In the genomic region with DNA sequence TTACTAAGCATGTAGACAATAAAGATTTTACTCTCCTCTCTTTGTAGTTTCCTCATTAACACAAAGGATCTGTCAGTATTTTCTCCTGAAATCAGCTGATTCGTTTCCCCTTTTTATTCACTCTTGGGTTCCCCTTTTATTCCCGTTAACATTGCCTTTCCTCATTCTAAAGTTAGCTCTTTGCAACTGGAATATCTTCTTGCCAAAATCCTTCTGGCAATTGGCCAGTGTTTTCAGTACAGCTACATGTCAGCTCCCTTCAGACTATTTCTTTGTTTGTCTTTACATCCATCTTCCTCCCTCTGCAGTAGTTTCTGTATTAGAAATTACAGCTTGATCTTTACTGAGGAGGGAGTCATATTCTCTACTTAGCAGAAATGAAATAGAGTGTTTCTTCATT, we compare ENCODE assay signal across 12 mouse cellular contexts. TPM values are rescaled to one million over a fixed set of nuclear protein-coding genes. Genes with fewer than 3 reads are reported as not detected.
DNase-seq lines count a peak whose midpoint lies in the region; ATAC-seq and TF ChIP-seq lines count a peak whose summit lies in the region.
"Had no signal": no experiment of that assay in that cellular context is flagged by ENCODE, and none has a peak within 500 bp of the region (broad histone marks: within the 10 kb centered on the region; RNA-seq: fewer than 3 reads in every experiment).

No protein-coding gene starts in this region.

- TF ChIP-seq CTCF in kidney, adult 2 months (conservative IDR thresholded peaks at IDR 0.05; ENCODE audit: insufficient read depth, insufficient read length, low read depth, low read length): no peak

- WGBS in embryonic facial prominence, embryonic 14.5 days: 26% methylated on average over 2 of the region's 2 CpGs
- WGBS in embryonic facial prominence, embryonic 10.5 days: 67% methylated on average over 2 of the region's 2 CpGs
- WGBS in kidney, adult 2 months: 38% methylated on average over 2 of the region's 2 CpGs
- WGBS in kidney, embryonic 14.5 days: 60% methylated on average over 2 of the region's 2 CpGs

- H3K27me3 ChIP-seq in embryonic facial prominence, embryonic 14.5 days (replicated peaks; ENCODE audit: control insufficient read depth, insufficient read depth, low read length): no peaks in the 10 kb centered on the region
- H3K27me3 ChIP-seq in embryonic facial prominence, embryonic 10.5 days (replicated peaks; ENCODE audit: low read depth, poor library complexity, severe bottlenecking): no peaks in the 10 kb centered on the region
- H3K27me3 ChIP-seq in kidney, adult 2 months (replicated peaks; ENCODE audit: control insufficient read depth, insufficient read depth, low read length): no peaks in the 10 kb centered on the region
- H3K27me3 ChIP-seq in kidney, embryonic 14.5 days (ENCODE audit: control insufficient read depth, insufficient read depth, low read length): no peaks in the 10 kb centered on the region
- H3K27me3 ChIP-seq: liver, embryonic 13.5 days had no signal

- H3K9me3 ChIP-seq in embryonic facial prominence, embryonic 14.5 days (ENCODE audit: control insufficient read depth, low read length): no peaks in the 10 kb centered on the region
- no peaks in the 10 kb centered on the region for H3K9me3 ChIP-seq in embryonic facial prominence, embryonic 10.5 days
- no peaks in the 10 kb centered on the region for H3K9me3 ChIP-seq in kidney, embryonic 14.5 days (ENCODE audit: control insufficient read depth, low read length)
- H3K9me3 ChIP-seq: liver, embryonic 13.5 days had no signal

- H3K9ac ChIP-seq in embryonic facial prominence, embryonic 14.5 days (ENCODE audit: low read depth, low read length): no peak overlapping the region
- H3K9ac ChIP-seq in kidney, embryonic 14.5 days (ENCODE audit: low read depth, low read length): no peak overlapping the region
- H3K9ac ChIP-seq: liver, embryonic 13.5 days had no signal

- H3K4me2 ChIP-seq in embryonic facial prominence, embryonic 14.5 days (ENCODE audit: low read depth, low read length): no peak overlapping the region
- H3K4me2 ChIP-seq in kidney, embryonic 14.5 days (replicated peaks; ENCODE audit: low read depth, low read length): no peak overlapping the region
- H3K4me2 ChIP-seq: liver, embryonic 13.5 days had no signal

- H3K27ac ChIP-seq in embryonic facial prominence, embryonic 14.5 days (replicated peaks; ENCODE audit: low read depth, low read length): no peak overlapping the region
- no peak overlapping the region for H3K27ac ChIP-seq in embryonic facial prominence, embryonic 10.5 days (replicated peaks)
- no peak overlapping the region for H3K27ac ChIP-seq in kidney, adult 2 months (ENCODE audit: insufficient read depth, low read depth, low read length)
- no peak overlapping the region for H3K27ac ChIP-seq in kidney, embryonic 14.5 days (ENCODE audit: low read depth, low read length)
- H3K27ac ChIP-seq: liver, embryonic 13.5 days had no signal

- peak; percentile 88 for DNase-seq in embryonic facial prominence, embryonic 14.5 days (ENCODE audit: low spot score)
- no peak for DNase-seq in embryonic facial prominence, embryonic 10.5 days (ENCODE audit: low spot score)
- peak; percentile 1 for DNase-seq in kidney, adult 2 months
- DNase-seq in retina, postnatal 1 day: peak; percentile 9
- DNase-seq in retina, embryonic 14.5 days (ENCODE audit: low spot score): no peak
- DNase-seq in skeletal muscle tissue, adult 2 months (ENCODE audit: low read depth, low spot score): peak; percentile 45
- DNase-seq in urinary bladder, postnatal 4 days (ENCODE audit: low spot score in 2 of 2): no peak
- DNase-seq: kidney, postnatal 25 days; liver, embryonic 13.5 days had no signal

- no peak for ATAC-seq in embryonic facial prominence, embryonic 14.5 days (ENCODE audit: low read depth)
- no peak for ATAC-seq in kidney, embryonic 14.5 days (ENCODE audit: low FRiP score, low TSS enrichment)
- ATAC-seq: CD4-positive, CD25-positive, alpha-beta regulatory T cell, adult 4 months had no signal

- no peak for TF ChIP-seq POLR2A in kidney, adult 2 months (IDR thresholded peaks at IDR 0.05; ENCODE audit: low read depth, low read length)

- H3K4me3 ChIP-seq in embryonic facial prominence, embryonic 14.5 days (ENCODE audit: low read depth, low read length): no peak overlapping the region
- H3K4me3 ChIP-seq in embryonic facial prominence, embryonic 10.5 days: no peak overlapping the region
- H3K4me3 ChIP-seq in kidney, adult 2 months (ENCODE audit: insufficient read depth, low read depth, low read length): no peak overlapping the region
- H3K4me3 ChIP-seq in kidney, embryonic 14.5 days (ENCODE audit: low read length): no peak overlapping the region
- H3K4me3 ChIP-seq: liver, embryonic 13.5 days; myocyte had no signal

- no peaks in the 10 kb centered on the region for H3K36me3 ChIP-seq in embryonic facial prominence, embryonic 14.5 days (ENCODE audit: control insufficient read depth, insufficient read depth, low read length)
- no peaks in the 10 kb centered on the region for H3K36me3 ChIP-seq in embryonic facial prominence, embryonic 10.5 days (replicated peaks)
- no peaks in the 10 kb centered on the region for H3K36me3 ChIP-seq in kidney, adult 2 months (ENCODE audit: control insufficient read depth, insufficient read depth, low read length)
- no peaks in the 10 kb centered on the region for H3K36me3 ChIP-seq in kidney, embryonic 14.5 days (ENCODE audit: control insufficient read depth, insufficient read depth, low read length)
- H3K36me3 ChIP-seq: liver, embryonic 13.5 days had no signal

- no peaks in the 10 kb centered on the region for H3K4me1 ChIP-seq in embryonic facial prominence, embryonic 14.5 days (ENCODE audit: control insufficient read depth, insufficient read depth, low read length)
- H3K4me1 ChIP-seq in embryonic facial prominence, embryonic 10.5 days: no peaks in the 10 kb centered on the region
- no peaks in the 10 kb centered on the region for H3K4me1 ChIP-seq in kidney, adult 2 months (ENCODE audit: control insufficient read depth, insufficient read depth, low read length)
- no peaks in the 10 kb centered on the region for H3K4me1 ChIP-seq in kidney, embryonic 14.5 days (ENCODE audit: control insufficient read depth, insufficient read depth, low read length)
- H3K4me1 ChIP-seq: liver, embryonic 13.5 days had no signal

RNA-seq across cellular contexts. Expression of a gene that starts 51.4 kb away (rescaled TPM):
- 1.5 and 2.2 TPM in 2 replicates for polyA plus RNA-seq in embryonic facial prominence, embryonic 14.5 days (2014; fragmentation: Nextera tagmentation; extraction: Ambion mirVana)
- polyA plus RNA-seq in embryonic facial prominence, embryonic 10.5 days (2016; fragmentation: Nextera tagmentation; extraction: Ambion mirVana): 2.8 and 4.6 TPM in 2 replicates
- polyA plus RNA-seq in kidney, adult 2 months (2012; rRNA removed): 0.30 and 0.58 TPM in 2 replicates
- 1.9 and 2.8 TPM in 2 replicates for polyA plus RNA-seq in kidney, embryonic 14.5 days (2014; fragmentation: Nextera tagmentation; extraction: Ambion mirVana)
- polyA plus RNA-seq: myocyte had no signal

Comparison
In these comparisons a context has a peak if more than half of its experiments do, and no peak if none do; other contexts are left out.
1. DNase-seq: peak in embryonic facial prominence, embryonic 14.5 days (single experiment), kidney, adult 2 months (single experiment), retina, postnatal 1 day (single experiment) and skeletal muscle tissue, adult 2 months (single experiment); none in embryonic facial prominence, embryonic 10.5 days (single experiment), retina, embryonic 14.5 days (single experiment) and urinary bladder, postnatal 4 days (0 of 2).